Mouse (Mus musculus): ENCODE measurements around the gene Dpp4.

- no peak for TF ChIP-seq CTCF (IDR thresholded peaks at IDR 0.05; ENCODE audit: low read depth)
- no peak for TF ChIP-seq EP300 (IDR thresholded peaks at IDR 0.05; ENCODE audit: low read depth)
These were observed 3.3 kb downstream of the Dpp4 start for GRCm38 (mm10) chr2:62408701-62409201.
